Mouse (Mus musculus) layer of hippocampus, postnatal 25 days (tissue): ENCODE results near the gene Acer2. TPM values are rescaled to one million over a fixed set of nuclear protein-coding genes. Genes with fewer than 3 reads are reported as not detected.

Experiments
- DNase-seq, 2 experiments: peaks; one replicate each; pipeline ENCODE4 v3.0.0; 2022; ENCODE audit warnings: mixed read lengths in 2 of 2, low spot score in 1 of 2; ENCODE audit errors: extremely low spot score in 1 of 2
- total RNA-seq, 2 experiments: library from RNA; stranded (reverse); gene quantifications; 2 replicates each; pipeline ENCODE4 v1.2.3; 2021

Gene Acer2
- total RNA-seq, 2 experiments from 2014 or later = 3.6 to 4.3 TPM

GRCm38 (mm10) chr4:86886160-86886878, 12.1 kb downstream of the Acer2 start:
- DNase-seq = peak in 1 of 2 experiments; percentile 8

- DNase-seq = no peak
Observed at GRCm38 (mm10) chr4:86887879-86888278, 13.7 kb downstream of the Acer2 start.

GRCm38 (mm10) chr4:86897411-86897810, 23.2 kb downstream of the Acer2 start:
- DNase-seq = no peak

GRCm38 (mm10) chr4:86898791-86899474, 24.7 kb downstream of the Acer2 start:
- no peak for DNase-seq

- DNase-seq = no peak
Observed at GRCm38 (mm10) chr4:86902351-86902750, 28.2 kb downstream of the Acer2 start.

GRCm38 (mm10) chr4:86904969-86905368, 30.8 kb downstream of the Acer2 start:
- no peak for DNase-seq

GRCm38 (mm10) chr4:86905869-86906268, 31.7 kb downstream of the Acer2 start:
- no peak for DNase-seq

- no peak for DNase-seq
Observed at GRCm38 (mm10) chr4:86911576-86912341, 37.6 kb downstream of the Acer2 start.

- no peak for DNase-seq
Observed at GRCm38 (mm10) chr4:86912757-86913156, 38.6 kb downstream of the Acer2 start.

GRCm38 (mm10) chr4:86916062-86916461, 41.9 kb downstream of the Acer2 start:
- DNase-seq = no peak

GRCm38 (mm10) chr4:86923476-86924055, 49.4 kb downstream of the Acer2 start:
- DNase-seq = no peak

- DNase-seq = peak; percentile 74 to 97
Observed at GRCm38 (mm10) chr4:86924804-86925458, 50.7 kb downstream of the Acer2 start.

GRCm38 (mm10) chr4:86926997-86927396, 52.8 kb downstream of the Acer2 start:
- DNase-seq = no peak

- no peak for DNase-seq
Observed at GRCm38 (mm10) chr4:86930101-86930635, 56.0 kb downstream of the Acer2 start.

- DNase-seq = peak; percentile 35 to 52
Observed at GRCm38 (mm10) chr4:86930636-86931456, 56.6 kb downstream of the Acer2 start.

- no peak for DNase-seq
Observed at GRCm38 (mm10) chr4:86933026-86933425, 58.8 kb downstream of the Acer2 start.

GRCm38 (mm10) chr4:86936217-86936616, 62.0 kb downstream of the Acer2 start:
- DNase-seq = no peak

- no peak for DNase-seq
Observed at GRCm38 (mm10) chr4:86936706-86937105, 62.5 kb downstream of the Acer2 start.

- no peak for DNase-seq
Observed at GRCm38 (mm10) chr4:86942656-86943055, 68.5 kb downstream of the Acer2 start.
